Mouse (Mus musculus) intestine, postnatal 0 days (tissue): ENCODE data around the gene Nedd8. TPM values are rescaled to one million over a fixed set of nuclear protein-coding genes. Genes with fewer than 3 reads are reported as not detected.
A peak's percentile ranks its signal among the peaks of the same experiment; 100 is the strongest.

Experiments used
- ATAC-seq: fragments of 200-750 bp; cut with Nextera tagmentation; 2 replicates; pipeline ENCODE4 v1.8.0; 2017; ENCODE audit warnings: mild to moderate bottlenecking, moderate TSS enrichment, moderate library complexity
- H3K27ac ChIP-seq: fragments of 300-500 bp; sonication (generic); 2 replicates; pipeline ENCODE4 v1.5.1; 2014; ENCODE audit warnings: mild to moderate bottlenecking, low read depth, low read length, moderate library complexity
- H3K27me3 ChIP-seq: fragments of 300-500 bp; sonication (generic); replicated peaks from 2 replicates; pipeline ENCODE4 v1.6.1; 2014; ENCODE audit warnings: low read length, mixed read lengths; ENCODE audit not compliant: control insufficient read depth, insufficient read depth
- H3K36me3 ChIP-seq: fragments of 300-500 bp; sonication (generic); 2 replicates; pipeline ENCODE4 v1.6.1; 2014; ENCODE audit warnings: mild to moderate bottlenecking, moderate library complexity; ENCODE audit not compliant: control insufficient read depth, insufficient read depth
- H3K4me1 ChIP-seq: fragments of 300-500 bp; sonication (generic); replicated peaks from 2 replicates; pipeline ENCODE4 v1.6.1; 2014; ENCODE audit warnings: antibody characterized with exemption, low read length, mixed read lengths; ENCODE audit not compliant: control insufficient read depth, insufficient read depth
- H3K4me2 ChIP-seq: fragments of 300-500 bp; sonication (generic); replicated peaks from 2 replicates; pipeline ENCODE4 v1.6.1; 2014; ENCODE audit warnings: low read depth, mild to moderate bottlenecking, moderate library complexity
- H3K4me3 ChIP-seq: fragments of 300-500 bp; sonication (generic); 2 replicates; pipeline ENCODE4 v1.5.1; 2014; ENCODE audit warnings: low read depth, low read length
- H3K9ac ChIP-seq: fragments of 300-500 bp; sonication (generic); 2 replicates; pipeline ENCODE4 v1.6.1; 2014; ENCODE audit warnings: mild to moderate bottlenecking, low read depth, low read length
- H3K9me3 ChIP-seq: fragments of 300-500 bp; sonication (generic); 2 replicates; pipeline ENCODE4 v1.6.1; 2016; ENCODE audit warnings: mixed run types; ENCODE audit not compliant: control insufficient read depth
- CTCF ChIP-seq: sonication (generic); IDR thresholded peaks from 2 replicates; pipeline ENCODE4 v1.5.1; 2016; ENCODE audit warnings: low read depth, mild to moderate bottlenecking, control low read depth, antibody characterized with exemption, moderate library complexity
- WGBS: fragments of 180-500 bp; shearing (Covaris S2); extraction: QIAGEN DNeasy Blood & Tissue Kit; methylation state at CpG from one replicate; pipeline ENCODE4 v1.1.7; 2014; 5-methylcytosine and 5-hydroxymethylcytosine counted together
- polyA plus RNA-seq: library from polyadenylated mRNA; unstranded; fragments of >200 nt; fragmentation: Nextera tagmentation; extraction: Ambion mirVana; gene quantifications from 2 replicates; pipeline ENCODE4 v1.2.1, GENCODE M21; 2015

The Nedd8 gene
- polyA plus RNA-seq, 1 experiment from 2014 or later = 385 TPM

GRCm38 (mm10) chr14:55706051-55706600 is 34.2 kb upstream of the Nedd8 start:
- no peaks in the 10 kb centered on the region for H3K27me3 ChIP-seq
- ATAC-seq = no peak
- no peaks in the 10 kb centered on the region for H3K36me3 ChIP-seq
- 72% methylated on average over 8 of the region's 8 CpGs for WGBS
- no peaks in the 10 kb centered on the region for H3K9me3 ChIP-seq
- H3K27ac ChIP-seq = no peak overlapping the region
- no peaks in the 10 kb centered on the region for H3K4me1 ChIP-seq
- no peak overlapping the region for H3K9ac ChIP-seq
- TF ChIP-seq CTCF = no peak
- no peak overlapping the region for H3K4me3 ChIP-seq
- no peak overlapping the region for H3K4me2 ChIP-seq

DNA sequence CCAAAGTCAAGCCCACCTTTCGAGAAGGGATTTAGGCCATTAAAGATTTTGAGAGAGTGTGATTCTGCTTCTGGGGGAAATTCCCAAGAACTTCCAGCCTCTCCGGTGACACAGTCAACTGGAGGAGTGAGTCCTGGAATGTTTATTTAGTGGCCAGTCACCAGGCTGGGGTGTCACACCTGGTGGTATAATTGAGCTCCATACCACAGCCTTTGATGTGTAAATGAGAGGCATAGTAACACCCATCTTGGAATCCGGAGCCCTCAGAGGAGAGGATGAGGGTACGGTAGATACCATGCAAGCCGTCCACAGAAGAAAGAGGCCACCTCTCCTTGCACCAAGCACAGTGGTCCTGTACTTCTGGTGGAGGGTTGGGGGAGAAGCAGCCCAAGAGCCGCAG is 30.8 kb upstream of the Nedd8 start:
- Histone ChIP-seq H3K27ac (no peak overlapping the region), H3K9me3 (no peaks in the 10 kb centered on the region), H3K36me3 (no peaks in the 10 kb centered on the region), H3K4me1 (no peaks in the 10 kb centered on the region), H3K4me3 (no peak overlapping the region), H3K27me3 (no peaks in the 10 kb centered on the region), H3K9ac (no peak overlapping the region), H3K4me2 (no peak overlapping the region)
- no peak for ATAC-seq
- 52% methylated on average over 6 of the region's 6 CpGs for WGBS
- no peak for TF ChIP-seq CTCF

DNA sequence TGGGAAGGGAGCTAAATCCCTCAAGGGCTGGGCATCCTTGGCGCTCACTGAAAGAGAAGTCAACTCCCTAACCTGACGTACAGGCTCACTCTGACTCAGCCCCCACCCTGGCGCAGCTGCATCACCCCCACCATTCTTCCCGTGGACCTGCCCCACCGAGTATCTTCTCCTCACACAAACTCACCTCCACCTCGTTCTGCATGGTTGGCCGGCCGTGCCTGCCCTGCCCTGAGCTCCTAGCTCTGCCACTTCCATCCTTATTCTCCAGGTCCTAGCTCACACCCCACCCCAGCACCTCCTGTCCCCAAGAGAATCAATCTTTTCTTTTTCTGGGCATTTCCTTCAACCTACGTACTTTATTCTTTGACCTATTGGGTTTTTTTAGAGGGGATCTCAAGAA is 29.2 kb upstream of the Nedd8 start:
- ATAC-seq = no peak
- no peaks in the 10 kb centered on the region for H3K9me3 ChIP-seq
- H3K36me3 ChIP-seq = no peaks in the 10 kb centered on the region
- no peaks in the 10 kb centered on the region for H3K4me1 ChIP-seq
- no peak overlapping the region for H3K4me3 ChIP-seq
- TF ChIP-seq CTCF = no peak
- no peak overlapping the region for H3K9ac ChIP-seq
- H3K27ac ChIP-seq = no peak overlapping the region
- no peak overlapping the region for H3K4me2 ChIP-seq
- no peaks in the 10 kb centered on the region for H3K27me3 ChIP-seq
- WGBS = 68% methylated on average over 9 of the region's 9 CpGs

- no peaks in the 10 kb centered on the region for H3K27me3 ChIP-seq
- no peaks in the 10 kb centered on the region for H3K36me3 ChIP-seq
- 77% methylated on average over 4 of the region's 4 CpGs for WGBS
- no peak overlapping the region for H3K4me3 ChIP-seq
- H3K9ac ChIP-seq = no peak overlapping the region
- TF ChIP-seq CTCF = no peak
- H3K9me3 ChIP-seq = no peaks in the 10 kb centered on the region
- H3K4me1 ChIP-seq = no peaks in the 10 kb centered on the region
- H3K27ac ChIP-seq = no peak overlapping the region
- no peak for ATAC-seq
- H3K4me2 ChIP-seq = no peak overlapping the region
These were observed 25.3 kb upstream of the Nedd8 start for GRCm38 (mm10) chr14:55697226-55697625.

- WGBS = 69% methylated on average over 10 of the region's 10 CpGs
These were observed 17.5 kb upstream of the Nedd8 start for GRCm38 (mm10) chr14:55689433-55689832.

DNA sequence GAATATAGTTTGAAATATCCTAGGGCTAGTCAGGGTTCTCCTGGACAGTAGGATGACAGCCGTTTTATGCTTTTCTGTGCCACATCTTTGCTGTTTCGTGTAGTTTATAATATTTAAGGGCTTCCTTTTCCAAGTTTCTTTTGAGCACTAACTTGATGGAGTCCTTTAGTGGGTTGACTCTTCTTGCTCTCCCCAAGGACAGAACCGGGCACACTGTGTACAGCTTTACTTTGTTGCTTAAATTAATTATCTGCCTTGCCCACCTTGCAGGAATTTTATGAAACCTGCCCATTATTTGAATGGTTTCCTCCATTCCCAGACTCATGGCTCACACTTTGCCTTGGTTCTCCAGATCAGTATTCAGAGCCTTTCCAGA is 10.2 kb upstream of the Nedd8 start:
- Histone ChIP-seq H3K9me3 (no peaks in the 10 kb centered on the region), H3K27me3 (no peaks in the 10 kb centered on the region), H3K4me1 (no peaks in the 10 kb centered on the region), H3K27ac (no peak overlapping the region), H3K36me3 (peaks cover 25% of the 10 kb centered on the region), H3K4me3 (peak overlapping the region; percentile 66), H3K9ac (no peak overlapping the region), H3K4me2 (peak overlapping the region; percentile 81)
- TF ChIP-seq CTCF = no peak
- WGBS = 8% methylated on average over 3 of the region's 3 CpGs
- ATAC-seq = peak; percentile 2; the same call in 1 of the 2 replicates

More at GRCm38 (mm10) chr14:55689433-55689832, 17.5 kb upstream of the Nedd8 start:
- Histone ChIP-seq H3K9ac (no peak overlapping the region), H3K4me3 (no peak overlapping the region), H3K4me1 (no peaks in the 10 kb centered on the region), H3K36me3 (no peaks in the 10 kb centered on the region), H3K4me2 (no peak overlapping the region), H3K27ac (no peak overlapping the region), H3K27me3 (no peaks in the 10 kb centered on the region), H3K9me3 (no peaks in the 10 kb centered on the region)
- no peak for TF ChIP-seq CTCF
- ATAC-seq = no peak
